Mouse (Mus musculus): ENCODE measurements around the gene Trim14. TPM values are rescaled to one million over a fixed set of nuclear protein-coding genes. Genes with fewer than 3 reads are reported as not detected.
"Not testable (repeated sequence)": the region's sequence is repeated elsewhere in the genome, so short reads cannot be mapped to it uniquely, and the experiment has no call there.

Trim14 gene
- polyA plus RNA-seq, 1 experiment from 2014 or later = 1.6 TPM

- H3K36me3 ChIP-seq (ENCODE audit: control insufficient read depth, insufficient read depth, low read length); ATAC-seq; DNase-seq (ENCODE audit: low spot score); H3K27me3 ChIP-seq (replicated peaks; ENCODE audit: control insufficient read depth, insufficient read depth, low read length); H3K9me3 ChIP-seq (replicated peaks; ENCODE audit: control insufficient read depth, low read length); H3K27ac ChIP-seq (ENCODE audit: low read depth, low read length); H3K4me1 ChIP-seq (ENCODE audit: control insufficient read depth, insufficient read depth, low read length); H3K4me3 ChIP-seq (ENCODE audit: low read depth, low read length); H3K4me2 ChIP-seq (ENCODE audit: low read length); H3K9ac ChIP-seq (ENCODE audit: low read length): not testable (repeated sequence)
- 89% methylated on average over 6 of the region's 10 CpGs for WGBS
Measured at GRCm38 (mm10) chr4:46575509-46576284, 39.8 kb upstream of the Trim14 start.

- H3K9ac ChIP-seq (ENCODE audit: low read length) = no peak overlapping the region
- H3K27me3 ChIP-seq (replicated peaks; ENCODE audit: control insufficient read depth, insufficient read depth, low read length) = no peaks in the 10 kb centered on the region
- H3K4me3 ChIP-seq (ENCODE audit: low read depth, low read length) = no peak overlapping the region
- no peak overlapping the region for H3K27ac ChIP-seq (ENCODE audit: low read depth, low read length)
- ATAC-seq (no peak), DNase-seq (ENCODE audit: low spot score) (no peak)
- H3K4me1 ChIP-seq (ENCODE audit: control insufficient read depth, insufficient read depth, low read length) = no peaks in the 10 kb centered on the region
- no peaks in the 10 kb centered on the region for H3K9me3 ChIP-seq (replicated peaks; ENCODE audit: control insufficient read depth, low read length)
- no peaks in the 10 kb centered on the region for H3K36me3 ChIP-seq (ENCODE audit: control insufficient read depth, insufficient read depth, low read length)
- no peak overlapping the region for H3K4me2 ChIP-seq (ENCODE audit: low read length)
- WGBS = 89% methylated on average over 10 of the region's 12 CpGs
Measured at GRCm38 (mm10) chr4:46574841-46575240, 38.9 kb upstream of the Trim14 start.

GRCm38 (mm10) chr4:46574024-46574753, 38.2 kb upstream of the Trim14 start:
- H3K9me3 ChIP-seq (replicated peaks; ENCODE audit: control insufficient read depth, low read length) = no peaks in the 10 kb centered on the region
- H3K4me1 ChIP-seq (ENCODE audit: control insufficient read depth, insufficient read depth, low read length) = no peaks in the 10 kb centered on the region
- no peaks in the 10 kb centered on the region for H3K36me3 ChIP-seq (ENCODE audit: control insufficient read depth, insufficient read depth, low read length)
- H3K27ac ChIP-seq (ENCODE audit: low read depth, low read length) = no peak overlapping the region
- H3K27me3 ChIP-seq (replicated peaks; ENCODE audit: control insufficient read depth, insufficient read depth, low read length) = no peaks in the 10 kb centered on the region
- H3K4me3 ChIP-seq (ENCODE audit: low read depth, low read length) = no peak overlapping the region
- 77% methylated on average over 9 of the region's 9 CpGs for WGBS
- no peak overlapping the region for H3K4me2 ChIP-seq (ENCODE audit: low read length)
- DNase-seq (ENCODE audit: low spot score) = no peak
- ATAC-seq = no peak
- H3K9ac ChIP-seq (ENCODE audit: low read length) = no peak overlapping the region

- ATAC-seq = no peak
- Histone ChIP-seq H3K9me3 (replicated peaks; ENCODE audit: control insufficient read depth, low read length) (no peaks in the 10 kb centered on the region), H3K4me2 (ENCODE audit: low read length) (no peak overlapping the region), H3K9ac (ENCODE audit: low read length) (no peak overlapping the region), H3K27me3 (replicated peaks; ENCODE audit: control insufficient read depth, insufficient read depth, low read length) (no peaks in the 10 kb centered on the region), H3K36me3 (ENCODE audit: control insufficient read depth, insufficient read depth, low read length) (no peaks in the 10 kb centered on the region), H3K4me3 (ENCODE audit: low read depth, low read length) (no peak overlapping the region), H3K27ac (ENCODE audit: low read depth, low read length) (no peak overlapping the region), H3K4me1 (ENCODE audit: control insufficient read depth, insufficient read depth, low read length) (no peaks in the 10 kb centered on the region)
- 78% methylated on average over 4 of the region's 4 CpGs for WGBS
- DNase-seq (ENCODE audit: low spot score) = no peak
Measured at GRCm38 (mm10) chr4:46572616-46573015, 36.7 kb upstream of the Trim14 start.

- Histone ChIP-seq H3K4me2 (ENCODE audit: low read length) (no peak overlapping the region), H3K9ac (ENCODE audit: low read length) (no peak overlapping the region), H3K4me3 (ENCODE audit: low read depth, low read length) (no peak overlapping the region), H3K27ac (ENCODE audit: low read depth, low read length) (no peak overlapping the region), H3K9me3 (replicated peaks; ENCODE audit: control insufficient read depth, low read length) (no peaks in the 10 kb centered on the region), H3K36me3 (ENCODE audit: control insufficient read depth, insufficient read depth, low read length) (no peaks in the 10 kb centered on the region), H3K27me3 (replicated peaks; ENCODE audit: control insufficient read depth, insufficient read depth, low read length) (no peaks in the 10 kb centered on the region), H3K4me1 (ENCODE audit: control insufficient read depth, insufficient read depth, low read length) (no peaks in the 10 kb centered on the region)
- WGBS = 87% methylated on average over 9 of the region's 9 CpGs
- no peak for DNase-seq (ENCODE audit: low spot score)
- no peak for ATAC-seq
Measured at GRCm38 (mm10) chr4:46571744-46572143, 35.8 kb upstream of the Trim14 start.

GRCm38 (mm10) chr4:46569671-46570070, 33.7 kb upstream of the Trim14 start:
- Histone ChIP-seq H3K4me1 (ENCODE audit: control insufficient read depth, insufficient read depth, low read length) (no peaks in the 10 kb centered on the region), H3K36me3 (ENCODE audit: control insufficient read depth, insufficient read depth, low read length) (no peaks in the 10 kb centered on the region), H3K4me2 (ENCODE audit: low read length) (no peak overlapping the region), H3K9ac (ENCODE audit: low read length) (no peak overlapping the region), H3K27ac (ENCODE audit: low read depth, low read length) (peak overlapping the region; percentile 36; the same call in 1 of the 2 replicates), H3K27me3 (replicated peaks; ENCODE audit: control insufficient read depth, insufficient read depth, low read length) (no peaks in the 10 kb centered on the region), H3K9me3 (replicated peaks; ENCODE audit: control insufficient read depth, low read length) (no peaks in the 10 kb centered on the region), H3K4me3 (ENCODE audit: low read depth, low read length) (no peak overlapping the region)
- peak; percentile 73 for ATAC-seq
- WGBS = 17% methylated on average over 5 of the region's 5 CpGs
- peak; percentile 74 for DNase-seq (ENCODE audit: low spot score)

- no peaks in the 10 kb centered on the region for H3K36me3 ChIP-seq (ENCODE audit: control insufficient read depth, insufficient read depth, low read length)
- no peak overlapping the region for H3K4me3 ChIP-seq (ENCODE audit: low read depth, low read length)
- H3K4me1 ChIP-seq (ENCODE audit: control insufficient read depth, insufficient read depth, low read length) = no peaks in the 10 kb centered on the region
- DNase-seq (ENCODE audit: low spot score) (no peak), ATAC-seq (no peak)
- no peaks in the 10 kb centered on the region for H3K9me3 ChIP-seq (replicated peaks; ENCODE audit: control insufficient read depth, low read length)
- no peak overlapping the region for H3K27ac ChIP-seq (ENCODE audit: low read depth, low read length)
- no peaks in the 10 kb centered on the region for H3K27me3 ChIP-seq (replicated peaks; ENCODE audit: control insufficient read depth, insufficient read depth, low read length)
- no peak overlapping the region for H3K9ac ChIP-seq (ENCODE audit: low read length)
- WGBS = 89% methylated on average over 8 of the region's 8 CpGs
- no peak overlapping the region for H3K4me2 ChIP-seq (ENCODE audit: low read length)
Measured at GRCm38 (mm10) chr4:46568169-46568568, 32.2 kb upstream of the Trim14 start.

- H3K27ac ChIP-seq (ENCODE audit: low read depth, low read length) = no peak overlapping the region
- 51% methylated on average over 8 of the region's 8 CpGs for WGBS
- H3K9ac ChIP-seq (ENCODE audit: low read length) = no peak overlapping the region
- ATAC-seq = 0 out of 2 replicates have a peak, but pooled peaks have one; percentile 32
- no peaks in the 10 kb centered on the region for H3K36me3 ChIP-seq (ENCODE audit: control insufficient read depth, insufficient read depth, low read length)
- no peaks in the 10 kb centered on the region for H3K9me3 ChIP-seq (replicated peaks; ENCODE audit: control insufficient read depth, low read length)
- H3K27me3 ChIP-seq (replicated peaks; ENCODE audit: control insufficient read depth, insufficient read depth, low read length) = no peaks in the 10 kb centered on the region
- H3K4me3 ChIP-seq (ENCODE audit: low read depth, low read length) = no peak overlapping the region
- no peaks in the 10 kb centered on the region for H3K4me1 ChIP-seq (ENCODE audit: control insufficient read depth, insufficient read depth, low read length)
- H3K4me2 ChIP-seq (ENCODE audit: low read length) = no peak overlapping the region
- DNase-seq (ENCODE audit: low spot score) = peak; percentile 44
Measured at GRCm38 (mm10) chr4:46566931-46567671, 31.2 kb upstream of the Trim14 start.
